Mouse (Mus musculus) lung, postnatal 0 days (tissue): ENCODE measurements around the gene Pbxip1.

Source experiments
- CTCF ChIP-seq: IDR thresholded peaks from 2 replicates; pipeline ENCODE4 v1.5.1; 2016; ENCODE audit warnings: antibody characterized with exemption, mild to moderate bottlenecking
- EP300 ChIP-seq: IDR thresholded peaks from 2 replicates; pipeline ENCODE4 v1.6.1; 2016; ENCODE audit warnings: antibody characterized with exemption, mild to moderate bottlenecking, control low read depth

DNA sequence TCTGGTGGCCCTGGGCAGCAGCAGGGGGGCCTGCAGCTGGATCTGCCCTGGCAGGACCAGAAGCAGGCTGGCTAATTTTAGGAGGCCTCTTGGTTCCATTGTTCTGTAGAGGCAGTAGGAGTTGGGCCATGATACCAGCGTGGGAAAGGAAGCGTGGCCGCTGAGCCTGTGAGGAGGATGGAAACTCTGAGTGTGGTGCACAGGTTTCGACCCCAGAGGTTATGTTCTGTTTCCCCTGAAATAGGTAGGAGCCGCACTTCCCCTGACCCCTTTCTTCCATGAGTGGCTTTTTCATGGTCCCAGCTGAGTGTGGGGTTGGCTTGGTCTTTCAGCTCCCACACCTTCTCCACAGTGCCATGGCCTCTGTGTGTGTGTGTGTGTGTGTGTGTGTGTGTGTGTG lies 55.1 kb downstream of the Pbxip1 start:
- no peak for TF ChIP-seq CTCF
- TF ChIP-seq EP300 = no peak
